Mouse (Mus musculus) midbrain, embryonic 14.5 days (tissue): ENCODE measurements at regions not wholly inside any gene's neighbourhood (a gene's known extent, or its start where the extent isn't known, plus 50 kb on each side); places are given as distances from the start of the nearest gene placed in this dataset.

ENCODE experiments used
- ATAC-seq: fragments of 200-750 bp; cut with Nextera tagmentation; 2 replicates; pipeline ENCODE4 v1.8.0; 2017; ENCODE audit warnings: moderate number of reproducible peaks, moderate library complexity; ENCODE audit not compliant: low FRiP score, low TSS enrichment
- DNase-seq: peaks from one replicate; pipeline ENCODE4 v3.0.0-alpha.2; 2015
- H3K27ac ChIP-seq: fragments of 300-500 bp; sonication (generic); replicated peaks from 2 replicates; pipeline ENCODE4 v1.5.1; 2014; ENCODE audit warnings: mild to moderate bottlenecking, low read depth, low read length, moderate library complexity
- H3K27me3 ChIP-seq: fragments of 300-500 bp; sonication (generic); 2 replicates; pipeline ENCODE4 v1.6.1; 2014; ENCODE audit warnings: low read length, control low read depth, mixed read lengths; ENCODE audit not compliant: control insufficient read depth, insufficient read depth
- H3K36me3 ChIP-seq: fragments of 300-500 bp; sonication (generic); 2 replicates; pipeline ENCODE4 v1.6.1; 2014; ENCODE audit warnings: low read length, control low read depth; ENCODE audit not compliant: control insufficient read depth, insufficient read depth
- H3K4me1 ChIP-seq: fragments of 300-500 bp; sonication (generic); 2 replicates; pipeline ENCODE4 v1.6.1; 2014; ENCODE audit warnings: mild to moderate bottlenecking, antibody characterized with exemption, low read length, control low read depth; ENCODE audit not compliant: control insufficient read depth, insufficient read depth
- H3K4me2 ChIP-seq: fragments of 300-500 bp; sonication (generic); 2 replicates; pipeline ENCODE4 v1.6.1; 2014; ENCODE audit warnings: mild to moderate bottlenecking, low read length, moderate library complexity
- H3K4me3 ChIP-seq: fragments of 300-500 bp; sonication (generic); replicated peaks from 2 replicates; pipeline ENCODE4 v1.5.1; 2014; ENCODE audit warnings: low read depth, low read length
- H3K9ac ChIP-seq: fragments of 300-500 bp; sonication (generic); replicated peaks from 2 replicates; pipeline ENCODE4 v1.6.1; 2014; ENCODE audit warnings: mild to moderate bottlenecking, low read length, moderate library complexity
- H3K9me3 ChIP-seq: fragments of 300-500 bp; sonication (generic); 2 replicates; pipeline ENCODE4 v1.6.1; 2016; ENCODE audit warnings: low read length, control low read depth, mixed read lengths; ENCODE audit not compliant: control insufficient read depth
- WGBS: fragments of 180-500 bp; shearing (Covaris S2); extraction: QIAGEN DNeasy Blood & Tissue Kit; methylation state at CpG from one replicate; pipeline ENCODE4 v1.1.7; 2014; 5-methylcytosine and 5-hydroxymethylcytosine counted together

DNA sequence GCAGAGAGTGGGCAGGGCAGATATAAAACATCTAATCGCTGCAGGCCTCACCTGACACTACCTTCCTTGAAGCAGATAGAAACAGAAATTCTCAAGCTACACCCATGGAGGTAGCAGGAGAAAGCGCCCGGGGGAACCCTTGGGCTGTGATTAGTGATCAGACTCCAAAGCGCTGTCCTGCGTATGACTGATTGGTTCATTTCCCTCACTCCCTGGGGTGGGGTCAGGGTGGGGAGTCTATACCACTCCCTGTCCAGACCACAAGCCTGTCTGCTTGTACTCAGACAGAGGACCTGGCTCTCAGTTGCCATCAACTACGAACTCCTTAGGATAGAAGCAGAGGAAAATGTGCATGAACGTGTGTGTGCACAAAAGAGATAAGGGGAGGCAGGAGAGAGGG lies 77.7 kb downstream of the Gm826 start:
- ATAC-seq, result no peak
- no peaks in the 10 kb centered on the region for H3K27me3 ChIP-seq
- no peak overlapping the region for H3K4me3 ChIP-seq
- H3K9ac ChIP-seq, result no peak overlapping the region
- 77% methylated on average over 7 of the region's 7 CpGs for whole genome bisulfite sequencing
- no peak overlapping the region for H3K4me2 ChIP-seq
- H3K36me3 ChIP-seq, result no peaks in the 10 kb centered on the region
- no peak for DNase-seq
- no peak overlapping the region for H3K27ac ChIP-seq
- H3K4me1 ChIP-seq, result no peaks in the 10 kb centered on the region
- H3K9me3 ChIP-seq, result no peaks in the 10 kb centered on the region

DNA sequence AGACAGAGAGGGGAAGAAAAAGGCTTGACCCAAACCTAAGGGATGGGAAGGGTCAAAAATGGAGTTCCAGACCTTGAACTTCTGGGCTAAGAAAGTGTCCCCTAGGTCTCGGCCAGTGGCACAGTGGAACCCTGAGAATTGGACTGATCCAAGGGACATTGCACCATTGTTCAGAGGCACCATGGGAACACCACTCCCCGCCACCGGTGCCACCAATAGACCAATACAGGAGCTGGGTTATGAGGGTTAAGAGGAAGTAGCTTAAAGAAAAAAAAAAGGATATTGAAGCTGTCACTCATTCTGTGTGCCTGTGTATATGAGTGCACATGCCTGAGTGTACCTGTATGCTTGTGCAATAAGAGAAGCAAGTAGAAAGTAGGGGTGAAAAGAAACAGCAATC lies 83.7 kb downstream of the Gm826 start:
- no peak overlapping the region for H3K9ac ChIP-seq
- WGBS, result 94% methylated on average over 3 of the region's 3 CpGs
- ATAC-seq (no peak), DNase-seq (no peak)
- H3K27ac ChIP-seq, result no peak overlapping the region
- no peak overlapping the region for H3K4me3 ChIP-seq
- H3K9me3 ChIP-seq, result no peaks in the 10 kb centered on the region
- H3K4me2 ChIP-seq, result no peak overlapping the region
- no peaks in the 10 kb centered on the region for H3K36me3 ChIP-seq
- H3K4me1 ChIP-seq, result peaks cover 11% of the 10 kb centered on the region; the same call in 1 of the 2 replicates
- H3K27me3 ChIP-seq, result no peaks in the 10 kb centered on the region

DNA sequence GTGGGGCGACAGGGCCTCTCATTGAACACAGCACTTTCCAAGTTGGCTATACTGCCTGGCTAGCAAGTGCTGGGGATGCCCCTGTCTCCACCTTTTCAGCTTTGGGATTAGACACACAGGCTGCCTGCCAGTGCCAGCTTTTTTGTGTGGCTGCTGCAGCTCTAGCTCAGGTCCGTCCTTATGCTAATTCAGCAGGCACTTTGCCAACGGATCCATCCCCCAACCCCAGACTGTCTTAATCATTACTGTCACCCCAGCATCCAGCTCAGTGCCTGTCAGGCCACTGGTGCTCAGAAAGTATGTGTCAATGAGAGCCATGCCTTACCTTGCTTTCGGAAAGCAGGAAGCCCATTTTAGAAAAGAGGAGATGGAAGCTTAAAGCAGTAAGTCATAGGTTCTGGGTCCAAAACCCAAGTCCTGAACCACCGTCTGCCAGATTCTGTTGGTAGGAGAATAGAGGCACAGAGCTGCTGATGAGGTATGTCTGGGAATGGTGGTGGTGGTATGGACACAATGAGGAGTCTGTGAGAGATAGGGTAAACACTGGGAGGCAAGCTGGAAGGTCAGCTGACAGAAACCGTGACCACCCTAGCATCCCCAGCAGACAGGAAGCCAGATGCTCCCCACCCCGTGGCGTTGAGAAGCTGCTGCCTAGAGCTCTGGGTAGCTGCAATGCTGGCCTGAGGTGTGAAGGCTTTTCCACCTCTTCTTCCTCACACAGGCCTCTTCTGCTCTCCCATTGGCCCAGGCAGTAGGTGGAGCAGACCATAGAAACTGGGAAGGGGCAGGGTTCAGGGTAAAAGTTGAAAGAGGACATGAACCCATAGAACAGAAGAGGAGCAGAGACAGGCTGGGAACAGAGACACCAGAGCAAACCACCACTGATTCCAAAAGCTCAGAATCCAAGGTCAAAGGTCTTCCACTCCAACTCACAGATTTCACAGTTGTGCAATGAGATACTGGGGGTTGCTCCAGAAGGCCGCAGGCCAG lies 84.6 kb downstream of the Gm826 start:
- Histone ChIP-seq H3K36me3 (no peaks in the 10 kb centered on the region), H3K27ac (no peak overlapping the region), H3K4me3 (no peak overlapping the region), H3K9ac (no peak overlapping the region), H3K9me3 (no peaks in the 10 kb centered on the region), H3K4me2 (no peak overlapping the region), H3K27me3 (no peaks in the 10 kb centered on the region), H3K4me1 (peaks cover 11% of the 10 kb centered on the region; the same call in 1 of the 2 replicates)
- ATAC-seq (peak; percentile 57; the same call in 1 of the 2 replicates), DNase-seq (peak; percentile 79)
- WGBS, result 46% methylated on average over 9 of the region's 9 CpGs

DNA sequence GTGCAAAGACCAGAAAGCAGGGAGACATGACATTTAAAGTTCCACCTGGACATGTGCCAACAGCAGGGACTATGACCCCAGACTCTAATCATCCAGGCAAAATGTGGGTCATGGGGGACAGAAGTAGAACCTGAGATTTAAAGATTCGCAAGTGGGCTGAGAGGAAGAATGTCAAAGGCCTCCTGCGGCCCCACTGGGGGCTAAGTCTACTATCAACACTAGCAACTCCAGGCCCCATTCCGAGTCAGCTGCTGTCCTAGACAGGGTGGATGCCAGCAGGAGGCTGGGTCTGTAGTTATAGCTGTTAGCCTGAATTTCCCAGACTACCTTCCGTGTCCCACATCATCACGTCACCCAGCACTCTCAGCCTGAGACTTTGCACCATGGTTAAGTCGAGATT lies 86.7 kb downstream of the Gm826 start:
- no peak for ATAC-seq
- no peaks in the 10 kb centered on the region for H3K27me3 ChIP-seq
- H3K9ac ChIP-seq, result no peak overlapping the region
- 91% methylated on average over 6 of the region's 6 CpGs for WGBS
- no peak overlapping the region for H3K4me2 ChIP-seq
- no peaks in the 10 kb centered on the region for H3K36me3 ChIP-seq
- H3K27ac ChIP-seq, result no peak overlapping the region
- H3K4me3 ChIP-seq, result no peak overlapping the region
- peaks cover 11% of the 10 kb centered on the region; the same call in 1 of the 2 replicates for H3K4me1 ChIP-seq
- H3K9me3 ChIP-seq, result no peaks in the 10 kb centered on the region
- DNase-seq, result no peak

DNA sequence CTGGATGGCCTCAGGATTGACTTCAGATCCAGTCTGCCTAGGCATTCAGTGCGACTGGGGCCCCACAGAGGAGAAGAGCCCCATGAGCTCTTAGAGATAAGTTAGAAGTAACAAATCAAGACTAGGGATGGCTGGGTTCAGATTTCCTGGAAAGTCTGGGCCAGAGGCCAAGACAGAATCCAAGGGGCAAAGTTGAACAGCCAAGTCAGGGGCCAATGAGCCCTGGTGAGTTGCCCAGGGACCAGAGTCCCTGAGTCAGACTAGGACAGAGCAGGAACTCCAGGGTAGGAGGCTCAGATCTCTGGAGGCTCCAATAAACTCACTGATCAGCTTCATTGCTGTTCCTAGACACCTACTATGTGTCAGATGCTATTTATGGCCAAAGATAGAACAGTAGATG lies 87.6 kb downstream of the Gm826 start:
- Histone ChIP-seq H3K9ac (no peak overlapping the region), H3K27me3 (no peaks in the 10 kb centered on the region), H3K36me3 (no peaks in the 10 kb centered on the region), H3K4me3 (no peak overlapping the region), H3K9me3 (no peaks in the 10 kb centered on the region), H3K27ac (no peak overlapping the region), H3K4me2 (no peak overlapping the region), H3K4me1 (peaks cover 11% of the 10 kb centered on the region; the same call in 1 of the 2 replicates)
- DNase-seq (no peak), ATAC-seq (no peak)
- WGBS, result 68% methylated on average over 1 of the region's 1 CpGs

DNA sequence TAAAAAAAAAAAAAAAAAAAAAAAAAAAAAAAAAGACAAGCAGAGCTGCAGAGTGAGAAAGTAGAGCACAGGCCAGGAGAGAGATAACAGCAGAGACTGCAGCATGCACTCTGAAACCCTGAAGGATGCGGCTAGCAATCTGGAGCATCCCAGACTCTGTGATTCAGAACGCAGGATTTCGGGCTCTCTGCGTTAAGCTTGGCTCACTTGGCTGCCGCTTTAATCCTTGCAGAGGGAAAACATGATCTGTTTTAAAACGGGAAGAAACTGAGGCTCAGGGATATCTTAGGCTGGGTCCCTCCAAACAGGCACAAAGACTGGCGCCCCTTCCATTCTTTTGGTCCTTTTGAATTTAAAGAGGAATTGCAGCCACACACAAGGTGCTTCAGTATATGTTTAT lies 89.1 kb downstream of the Gm826 start:
- Histone ChIP-seq H3K9me3 (no peaks in the 10 kb centered on the region), H3K36me3 (no peaks in the 10 kb centered on the region), H3K9ac (no peak overlapping the region), H3K27ac (no peak overlapping the region), H3K4me3 (no peak overlapping the region), H3K27me3 (no peaks in the 10 kb centered on the region), H3K4me2 (no peak overlapping the region), H3K4me1 (peaks cover 11% of the 10 kb centered on the region; the same call in 1 of the 2 replicates)
- peak; percentile 53 for DNase-seq
- 6% methylated on average over 7 of the region's 7 CpGs for WGBS
- no peak for ATAC-seq

DNA sequence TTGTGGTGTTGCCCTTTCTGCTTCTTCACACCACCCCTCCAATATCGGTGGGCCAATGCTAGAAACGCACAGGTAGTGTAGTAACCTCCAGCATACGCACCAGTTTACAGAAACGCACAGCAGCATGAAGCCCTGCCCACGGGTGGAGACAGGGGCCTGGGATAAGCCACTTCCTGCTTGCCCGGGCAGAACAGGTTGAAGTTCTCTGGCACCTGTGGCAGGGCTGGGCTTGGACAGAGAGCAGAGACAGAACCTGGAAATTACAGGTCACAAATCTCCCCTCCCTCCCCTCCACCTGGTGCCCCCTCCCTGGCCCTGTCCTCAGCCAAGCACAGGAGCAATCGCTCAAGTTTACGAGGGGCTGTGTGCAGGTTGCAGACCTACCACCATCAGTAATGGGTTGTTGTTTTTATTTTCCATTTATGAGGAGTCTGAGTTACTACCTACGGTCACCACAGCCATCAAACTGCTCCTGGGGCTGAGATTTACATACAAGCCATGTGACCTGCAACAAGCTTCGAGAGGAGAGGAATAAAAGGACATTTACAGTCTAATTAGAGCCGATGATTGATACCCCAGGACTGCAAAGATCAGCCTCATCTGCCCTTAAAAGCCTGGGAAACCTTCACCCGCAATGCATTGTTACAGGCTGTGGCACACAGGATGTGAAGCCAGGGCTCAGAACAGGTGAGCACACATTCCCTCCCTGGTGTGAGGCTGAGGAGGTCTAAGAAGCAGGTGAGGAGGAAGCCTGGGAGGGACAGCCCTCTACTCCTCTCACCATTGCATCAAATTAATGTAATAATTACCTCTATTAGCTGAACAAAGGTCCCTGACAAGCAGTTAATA lies 93.2 kb downstream of the Gm826 start:
- WGBS, result 84% methylated on average over 12 of the region's 12 CpGs
- Histone ChIP-seq H3K4me3 (no peak overlapping the region), H3K27me3 (no peaks in the 10 kb centered on the region), H3K4me1 (no peaks in the 10 kb centered on the region), H3K9ac (no peak overlapping the region), H3K4me2 (no peak overlapping the region), H3K36me3 (no peaks in the 10 kb centered on the region), H3K9me3 (no peaks in the 10 kb centered on the region), H3K27ac (no peak overlapping the region)
- DNase-seq (no peak), ATAC-seq (no peak)

DNA sequence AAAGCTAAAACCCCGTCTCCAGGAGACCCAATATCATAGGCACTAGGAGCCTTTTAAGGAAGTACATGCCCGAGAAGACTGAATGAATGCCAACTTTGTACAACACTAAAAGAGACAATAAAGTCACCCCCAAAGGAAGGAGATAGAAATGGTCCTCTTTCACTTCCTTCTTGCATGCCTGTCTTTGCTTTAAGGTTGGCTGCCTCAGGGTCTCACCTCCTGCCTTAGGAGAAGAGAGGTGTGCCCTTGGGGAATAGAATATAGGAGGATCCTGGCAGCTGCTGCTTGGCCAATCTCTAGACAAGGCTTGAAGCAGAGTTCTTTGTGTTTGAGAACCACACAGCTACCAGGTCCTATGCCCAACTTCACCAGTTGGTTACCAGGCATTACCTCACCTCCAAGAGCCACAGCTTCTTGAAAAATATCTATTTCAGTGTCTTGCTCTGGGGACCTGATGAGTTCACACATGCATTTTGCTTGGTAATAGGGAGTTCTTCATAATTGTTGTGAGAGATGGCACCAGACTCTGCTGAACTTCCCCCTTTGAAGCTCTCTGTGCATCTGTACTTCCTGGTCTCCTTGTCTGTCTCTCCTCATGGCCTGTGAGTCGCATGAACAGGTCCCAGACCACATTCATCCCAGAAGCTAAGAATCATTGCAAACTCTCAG lies 96.4 kb downstream of the Gm826 start:
- no peaks in the 10 kb centered on the region for H3K4me1 ChIP-seq
- 85% methylated on average over 3 of the region's 3 CpGs for WGBS
- no peak for ATAC-seq

More for the DNA sequence above, 96.4 kb downstream of the Gm826 start:
- H3K27ac ChIP-seq, result no peak overlapping the region
- no peak for DNase-seq
- H3K27me3 ChIP-seq, result no peaks in the 10 kb centered on the region
- H3K9me3 ChIP-seq, result no peaks in the 10 kb centered on the region
- no peak overlapping the region for H3K9ac ChIP-seq
- no peaks in the 10 kb centered on the region for H3K36me3 ChIP-seq
- H3K4me3 ChIP-seq, result no peak overlapping the region
- no peak overlapping the region for H3K4me2 ChIP-seq
